ENCODE assay signal across 8 mouse cellular contexts in genomic region chr19:32243246-32243645, GRCm38 (mm10).
"Had no signal": no experiment of that assay in that cellular context is flagged by ENCODE, and none has a peak within 500 bp of the region (broad histone marks: within the 10 kb centered on the region; RNA-seq: fewer than 3 reads in every experiment).

No protein-coding gene starts in this region.

- DNase-seq: kidney, postnatal 14 days; lung, embryonic 14.5 days; lung, postnatal 10 days; lung, postnatal 4 days; midbrain, embryonic 14.5 days; right cerebral cortex, postnatal 14 days; thymus, adult 18-20 months; thymus, postnatal 14 days had no signal
